Mouse (Mus musculus) liver, adult 2 months (tissue): Measurements from ENCODE around the gene Dohh. TPM values are rescaled to one million over a fixed set of nuclear protein-coding genes. Genes with fewer than 3 reads are reported as not detected.

ENCODE experiments used
- DNase-seq: peaks from one replicate; pipeline ENCODE4 v3.0.0-alpha.2; 2011; ENCODE audit warnings: low read depth, low spot score; ENCODE audit errors: extremely low read depth
- H3K27ac ChIP-seq: fragments of 200-500 bp; replicated peaks from 2 replicates; pipeline ENCODE4 v1.5.1; 2012; ENCODE audit warnings: low read depth, mild to moderate bottlenecking, control low read depth, inconsistent platforms, low read length; ENCODE audit not compliant: insufficient read depth
- H3K27me3 ChIP-seq: fragments of 200-500 bp; 2 replicates; pipeline ENCODE4 v1.6.1; 2012; ENCODE audit warnings: mild to moderate bottlenecking, moderate library complexity, low read length, inconsistent platforms; ENCODE audit not compliant: control insufficient read depth, insufficient read depth
- H3K36me3 ChIP-seq: fragments of 200-500 bp; 2 replicates; pipeline ENCODE4 v1.6.1; 2012; ENCODE audit warnings: low read length, inconsistent platforms; ENCODE audit not compliant: control insufficient read depth, insufficient read depth
- H3K4me1 ChIP-seq: fragments of 200-500 bp; 2 replicates; pipeline ENCODE4 v1.6.1; 2011; ENCODE audit warnings: low read length; ENCODE audit not compliant: control insufficient read depth, insufficient read depth
- H3K4me3 ChIP-seq: fragments of 200-500 bp; 2 replicates; pipeline ENCODE4 v1.5.1; 2011; ENCODE audit warnings: low read depth, mild to moderate bottlenecking, control low read depth, low read length, moderate library complexity; ENCODE audit not compliant: insufficient read depth
- H3K79me2 ChIP-seq: fragments of 200-500 bp; 2 replicates; pipeline ENCODE4 v1.6.1; 2012; ENCODE audit warnings: inconsistent platforms, mild to moderate bottlenecking, low read length, moderate library complexity; ENCODE audit not compliant: control insufficient read depth, insufficient read depth
- H3K9ac ChIP-seq: fragments of 200-500 bp; 2 replicates; pipeline ENCODE4 v1.6.1; 2012; ENCODE audit warnings: low read depth, mild to moderate bottlenecking, control low read depth, inconsistent platforms, low read length
- CTCF ChIP-seq: fragments of 200-500 bp; IDR thresholded peaks from 2 replicates; pipeline ENCODE4 v1.5.1; 2011; ENCODE audit warnings: low read depth, low read length, control low read depth
- POLR2A ChIP-seq: fragments of 200-500 bp; IDR thresholded peaks from 2 replicates; pipeline ENCODE4 v1.6.1; 2011; ENCODE audit warnings: low read length, control low read depth; ENCODE audit not compliant: insufficient read depth; ENCODE audit errors: extremely low read depth
- WGBS: fragments of 180-500 bp; shearing (Covaris S2); methylation state at CpG from one replicate; pipeline ENCODE4 v1.1.7; 2018; 5-methylcytosine and 5-hydroxymethylcytosine counted together
- polyA plus RNA-seq: library from polyadenylated mRNA; depleted of rRNA; stranded (reverse); fragments of >200 nt; gene quantifications from 2 replicates; pipeline ENCODE4 v1.2.3, GENCODE M21; 2012
- total RNA-seq: library from RNA; depleted of rRNA; stranded (reverse); fragments of >200 nt; gene quantifications from 2 replicates; pipeline ENCODE4 v1.2.3, GENCODE M21; 2014

The Dohh gene
- total and polyA plus RNA-seq, 2 experiments: 39.7 to 49.7 TPM

GRCm38 (mm10) chr10:81416581-81417226 lies 32.5 kb downstream of the Dohh start:
- DNase-seq: peak; percentile 75
- no peaks in the 10 kb centered on the region for H3K36me3 ChIP-seq
- H3K27ac ChIP-seq: peak overlapping the region; percentile 82
- WGBS: 16% methylated on average over 26 of the region's 26 CpGs
- H3K27me3 ChIP-seq: no peaks in the 10 kb centered on the region
- peak overlapping the region; percentile 5; the same call in 1 of the 2 replicates for H3K4me3 ChIP-seq
- peaks cover 55% of the 10 kb centered on the region for H3K79me2 ChIP-seq
- H3K4me1 ChIP-seq: peaks cover 83% of the 10 kb centered on the region
- H3K9ac ChIP-seq: peak overlapping the region; percentile 39
- TF ChIP-seq POLR2A (no peak), CTCF (no peak)

- peaks cover 61% of the 10 kb centered on the region for H3K79me2 ChIP-seq
- peak overlapping the region; percentile 39 for H3K9ac ChIP-seq
- H3K27me3 ChIP-seq: no peaks in the 10 kb centered on the region
- no peak overlapping the region; the same call in 1 of the 2 replicates for H3K4me3 ChIP-seq
- peak overlapping the region; percentile 64 for H3K27ac ChIP-seq
- WGBS: 32% methylated on average over 12 of the region's 12 CpGs
- TF ChIP-seq POLR2A (no peak), CTCF (no peak)
- no peak for DNase-seq
- no peaks in the 10 kb centered on the region for H3K36me3 ChIP-seq
- H3K4me1 ChIP-seq: peaks cover 81% of the 10 kb centered on the region
Measured at GRCm38 (mm10) chr10:81417227-81418215, 33.3 kb downstream of the Dohh start.

- Histone ChIP-seq H3K4me1 (peaks cover 76% of the 10 kb centered on the region), H3K27me3 (no peaks in the 10 kb centered on the region), H3K27ac (peak overlapping the region; percentile 95), H3K79me2 (peaks cover 62% of the 10 kb centered on the region), H3K36me3 (no peaks in the 10 kb centered on the region), H3K9ac (peak overlapping the region; percentile 54), H3K4me3 (no peak overlapping the region)
- peak; percentile 44 for DNase-seq
- 19% methylated on average over 11 of the region's 11 CpGs for WGBS
- TF ChIP-seq CTCF (no peak), POLR2A (no peak)
Measured at GRCm38 (mm10) chr10:81418216-81419070, 34.2 kb downstream of the Dohh start.

GRCm38 (mm10) chr10:81419111-81419928 lies 35.1 kb downstream of the Dohh start:
- H3K4me1 ChIP-seq: peaks cover 78% of the 10 kb centered on the region

GRCm38 (mm10) chr10:81420191-81420767 lies 36.1 kb downstream of the Dohh start:
- 57% methylated on average over 40 of the region's 40 CpGs for WGBS
- Histone ChIP-seq H3K79me2 (peaks cover 72% of the 10 kb centered on the region), H3K4me3 (peak overlapping the region; percentile 11; the same call in 1 of the 2 replicates), H3K36me3 (no peaks in the 10 kb centered on the region), H3K27ac (peak overlapping the region; percentile 95), H3K27me3 (no peaks in the 10 kb centered on the region), H3K4me1 (peaks cover 73% of the 10 kb centered on the region), H3K9ac (peak overlapping the region; percentile 19)
- TF ChIP-seq CTCF (no peak), POLR2A (no peak)
- no peak for DNase-seq

More at GRCm38 (mm10) chr10:81419111-81419928, 35.1 kb downstream of the Dohh start:
- peaks cover 68% of the 10 kb centered on the region for H3K79me2 ChIP-seq
- TF ChIP-seq POLR2A (no peak), CTCF (no peak)
- peak overlapping the region; percentile 54 for H3K9ac ChIP-seq
- DNase-seq: peak; percentile 71
- H3K27me3 ChIP-seq: no peaks in the 10 kb centered on the region
- no peak overlapping the region for H3K4me3 ChIP-seq
- 56% methylated on average over 10 of the region's 10 CpGs for WGBS
- no peaks in the 10 kb centered on the region for H3K36me3 ChIP-seq
- peak overlapping the region; percentile 95 for H3K27ac ChIP-seq
